Mouse (Mus musculus) layer of hippocampus, adult 8-10 months (tissue): Measurements from ENCODE around the gene Kcnj9. TPM values are rescaled to one million over a fixed set of nuclear protein-coding genes. Genes with fewer than 3 reads are reported as not detected.

ENCODE experiments used
- DNase-seq, 2 experiments: peaks; one replicate each; pipeline ENCODE4 v3.0.0; 2022; ENCODE audit warnings: low spot score in 2 of 2
- total RNA-seq, 4 experiments: library from RNA; stranded (reverse); gene quantifications; 2 replicates each; pipeline ENCODE4 v1.2.4; 2022

The Kcnj9 gene
- total RNA-seq, 4 experiments from 2014 or later, result 66.5 to 88.7 (median 77.5) TPM

DNA sequence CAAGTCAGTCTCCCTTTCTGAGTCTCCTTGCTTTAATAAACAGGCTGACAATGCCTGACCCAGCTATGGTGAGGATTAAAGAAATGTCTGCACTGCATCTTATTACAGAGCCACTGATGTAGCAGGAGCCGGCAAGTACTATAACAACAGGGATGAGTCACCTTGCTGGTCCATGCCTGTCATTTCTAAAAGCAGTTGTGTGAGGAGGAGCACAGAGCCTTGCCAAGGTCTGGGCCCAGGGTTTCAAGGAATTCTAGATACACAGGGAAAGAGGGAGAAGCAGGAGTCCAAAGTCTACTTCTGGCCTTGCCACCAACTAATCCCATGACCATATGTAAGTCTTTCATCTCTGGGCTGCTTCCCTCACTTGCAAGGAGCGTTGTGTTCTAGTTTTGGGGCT lies 36.2 kb downstream of the Kcnj9 start:
- DNase-seq, result no peak

DNA sequence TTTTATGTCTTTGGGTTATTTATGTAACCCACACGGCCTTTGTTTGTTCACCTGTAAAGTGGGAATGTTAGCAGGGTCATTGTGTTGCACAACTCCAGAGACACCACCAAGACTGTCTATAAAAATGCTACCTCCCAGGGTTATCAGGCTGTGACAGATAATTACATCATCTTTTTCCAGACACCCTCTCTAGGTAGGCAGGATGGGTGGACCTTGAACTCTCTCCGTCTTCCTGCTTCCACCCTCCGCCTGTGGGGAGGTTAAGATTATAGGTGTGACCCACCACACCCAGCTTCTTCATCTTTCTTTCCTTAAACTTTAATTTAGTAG lies 39.5 kb downstream of the Kcnj9 start:
- no peak for DNase-seq

DNA sequence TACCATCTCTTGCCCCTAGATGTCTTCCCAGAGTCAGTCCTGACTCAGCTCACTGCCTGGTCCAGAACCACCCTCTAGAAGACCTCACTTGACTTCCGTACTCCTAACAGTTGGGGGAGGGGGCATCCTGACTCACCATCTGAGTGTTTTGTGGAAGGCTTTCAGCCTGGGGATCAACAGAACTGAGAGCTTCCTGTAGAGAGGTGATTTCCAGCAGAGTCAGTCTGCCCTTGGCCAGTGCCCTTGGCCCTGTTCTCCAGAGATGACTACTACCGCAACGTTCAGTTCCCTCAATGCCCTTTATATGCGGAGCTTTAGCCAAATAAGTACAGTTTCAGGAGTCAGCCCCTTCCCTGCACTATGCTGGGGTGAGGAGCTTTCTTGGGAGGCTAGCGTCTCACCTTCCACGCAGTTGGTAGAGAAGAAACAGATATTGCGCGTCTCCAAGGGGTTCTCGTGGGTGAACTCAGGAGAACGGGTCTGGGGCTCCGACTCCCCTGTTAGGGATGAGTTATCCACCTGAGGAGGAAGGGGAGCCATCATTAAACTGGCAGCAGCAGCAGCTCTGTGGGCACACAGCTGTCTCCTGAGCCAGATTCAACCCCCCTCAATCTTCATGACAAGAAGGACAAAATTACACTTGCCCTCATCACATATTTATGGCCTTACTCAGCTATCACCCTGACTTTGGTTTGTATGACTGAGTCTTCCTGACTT lies 40.1 kb downstream of the Kcnj9 start:
- no peak for DNase-seq

DNA sequence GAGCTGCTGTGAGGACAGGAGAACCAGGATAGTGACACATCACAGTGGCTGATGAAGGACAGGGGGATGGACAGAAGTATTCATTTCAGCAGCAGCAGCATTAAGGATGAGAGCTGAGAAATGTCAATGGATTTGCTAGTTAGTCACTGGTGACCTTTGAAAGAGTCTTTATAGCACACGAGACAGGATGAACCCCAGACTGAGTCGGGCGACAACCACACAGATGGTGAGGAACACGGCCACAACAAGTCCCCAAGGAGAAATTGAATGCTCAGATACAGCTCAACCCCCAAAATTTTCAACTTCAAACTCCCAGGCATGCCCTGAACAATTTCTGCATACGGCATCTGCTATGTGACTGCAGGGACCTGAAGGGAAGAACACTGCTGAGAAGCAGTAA lies 42.4 kb downstream of the Kcnj9 start:
- no peak for DNase-seq

DNA sequence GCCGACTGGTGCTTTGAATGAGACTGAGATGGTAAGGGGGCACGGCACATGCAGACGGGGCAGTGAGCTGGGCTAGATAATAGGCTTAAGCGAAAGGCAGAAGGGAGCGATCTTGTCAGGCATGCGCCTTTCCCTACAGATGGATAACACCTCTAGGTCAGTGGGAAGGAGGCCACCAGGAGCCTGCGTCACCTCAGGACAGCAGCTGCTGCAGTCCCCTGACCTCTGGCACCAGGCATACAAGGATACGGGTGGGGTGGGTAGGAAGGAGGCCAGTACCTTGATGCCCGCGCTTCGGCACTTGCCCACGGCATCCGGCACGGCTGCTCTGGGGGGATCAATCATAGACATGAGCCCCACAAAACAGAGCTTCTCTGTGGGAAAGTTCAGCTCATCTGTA lies 44.9 kb downstream of the Kcnj9 start:
- DNase-seq, result no peak

DNA sequence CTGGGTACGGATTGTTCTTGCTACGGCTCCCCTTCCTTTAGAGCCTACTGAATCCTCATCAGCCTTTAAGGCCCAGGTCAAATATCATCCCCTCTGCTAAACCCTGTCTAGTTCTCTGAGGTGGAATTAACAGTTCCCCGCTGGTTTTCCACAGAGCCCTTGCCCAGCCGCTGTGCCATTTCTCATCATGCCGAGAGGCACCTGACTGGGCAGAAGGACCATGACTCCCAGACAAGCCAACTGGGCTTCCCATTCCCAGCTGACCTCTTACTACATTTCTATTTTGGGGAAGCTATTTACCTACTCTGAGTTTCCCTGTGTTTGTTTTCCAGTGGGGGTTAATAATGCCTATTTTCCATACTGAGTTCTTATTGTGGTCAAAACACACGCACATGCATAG lies 46.0 kb downstream of the Kcnj9 start:
- no peak for DNase-seq

DNA sequence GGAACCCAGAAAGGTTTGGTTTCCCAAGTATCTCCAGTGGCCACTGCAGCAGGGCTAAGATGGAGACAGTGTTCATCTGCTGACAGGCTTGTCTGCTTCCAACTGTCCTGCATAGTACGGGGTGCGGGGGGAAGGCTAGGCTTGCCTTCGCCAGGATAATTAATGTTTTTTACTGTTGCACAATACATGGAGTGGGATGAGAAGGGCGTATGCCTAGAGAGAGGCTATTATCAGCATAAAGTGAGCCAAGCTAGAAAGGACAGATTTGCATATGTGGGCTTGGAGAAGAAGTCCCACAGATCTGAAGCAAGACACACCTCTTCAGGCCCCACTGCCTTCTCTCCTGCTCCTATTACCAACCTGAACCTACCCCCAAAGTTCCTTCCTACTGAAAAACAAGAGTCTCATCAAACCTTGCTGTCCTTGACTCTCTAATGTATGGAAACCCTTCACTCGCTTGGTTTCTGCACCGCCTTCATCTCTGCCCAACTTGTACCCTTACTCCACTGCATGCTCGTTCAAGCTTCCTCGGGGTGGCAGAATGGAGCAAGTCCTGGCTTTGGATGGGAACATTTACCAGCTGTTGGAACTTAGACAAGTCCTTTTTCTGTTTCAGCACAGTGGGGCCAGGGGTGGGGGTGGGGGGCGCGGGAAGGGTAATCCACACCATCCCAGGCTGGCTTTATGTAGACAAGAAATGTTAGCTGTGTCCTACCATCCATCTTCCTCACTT lies 47.4 kb downstream of the Kcnj9 start:
- no peak for DNase-seq

DNA sequence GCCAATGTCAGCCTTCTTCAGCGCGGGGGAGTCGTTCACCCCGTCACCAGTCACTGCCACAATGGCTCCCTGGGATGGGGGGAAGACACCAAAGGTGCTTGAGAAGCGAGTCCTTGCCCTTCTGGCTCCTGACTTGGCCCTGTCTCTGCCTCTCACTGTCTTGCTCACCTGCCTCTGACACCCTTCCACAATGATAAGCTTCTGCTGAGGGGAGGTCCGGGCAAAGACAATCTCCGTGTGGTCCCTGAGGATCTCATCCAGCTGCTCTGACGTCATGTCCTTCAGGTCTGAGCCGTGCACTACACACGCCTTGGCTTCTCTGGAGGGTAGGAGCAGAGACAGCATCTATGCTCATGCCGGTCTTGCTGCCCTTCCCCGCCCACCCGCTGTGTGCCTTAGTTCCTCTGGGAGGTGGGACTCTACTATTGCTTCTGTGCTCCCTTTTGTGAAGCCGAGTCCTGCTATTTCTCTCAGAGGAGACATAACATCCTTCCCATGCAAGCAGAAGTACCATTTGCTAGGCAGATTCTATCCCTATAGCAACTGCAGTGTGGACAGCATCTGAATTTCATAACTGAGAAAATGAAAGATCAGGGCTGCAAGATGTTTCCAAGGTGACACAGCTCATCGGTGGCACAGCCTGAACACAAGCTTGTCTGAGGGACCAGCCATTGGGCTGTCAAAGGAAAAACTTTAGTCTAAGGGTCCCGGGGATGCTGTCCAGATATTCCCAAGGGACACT lies 49.2 kb downstream of the Kcnj9 start:
- no peak for DNase-seq

DNA sequence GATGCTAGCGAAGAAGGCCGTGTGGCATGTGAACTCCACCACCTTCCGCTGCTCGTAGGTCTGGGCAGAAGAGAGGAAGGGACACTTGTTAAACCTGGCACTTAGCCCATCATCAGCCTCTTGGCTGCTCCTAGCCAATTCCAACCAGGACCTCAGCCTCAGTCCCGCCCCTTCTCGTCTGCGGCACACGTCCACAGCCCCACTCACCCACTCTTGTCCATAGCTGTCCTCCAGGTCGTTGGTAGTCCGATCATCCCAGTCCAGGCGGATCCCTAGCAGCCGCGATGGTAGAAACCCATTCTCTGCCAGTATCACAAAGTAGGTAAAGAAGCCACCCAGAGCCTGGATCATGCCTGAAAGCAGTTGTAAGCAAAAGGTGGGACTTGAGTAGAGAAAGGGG lies 50.8 kb downstream of the Kcnj9 start:
- no peak for DNase-seq

DNA sequence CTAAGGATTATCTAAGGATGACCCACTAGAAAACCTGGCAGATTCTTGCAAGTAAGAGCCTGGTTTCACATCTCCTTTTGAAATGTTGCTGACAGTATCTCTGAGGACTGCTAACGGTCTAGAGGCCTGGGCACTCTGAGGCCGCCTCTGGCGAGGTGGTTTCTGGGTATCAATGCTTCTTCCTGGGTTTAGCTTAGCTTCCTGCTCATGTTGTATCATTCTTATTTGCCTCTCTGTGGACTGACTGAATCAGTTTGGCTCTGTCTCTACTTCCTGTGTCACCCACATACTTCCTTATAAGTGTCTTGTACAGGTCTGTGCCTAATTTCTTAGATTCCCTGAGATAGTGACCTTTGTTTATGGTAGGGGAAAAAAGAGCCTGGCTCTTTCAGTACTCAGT lies 51.9 kb downstream of the Kcnj9 start:
- no peak for DNase-seq

DNA sequence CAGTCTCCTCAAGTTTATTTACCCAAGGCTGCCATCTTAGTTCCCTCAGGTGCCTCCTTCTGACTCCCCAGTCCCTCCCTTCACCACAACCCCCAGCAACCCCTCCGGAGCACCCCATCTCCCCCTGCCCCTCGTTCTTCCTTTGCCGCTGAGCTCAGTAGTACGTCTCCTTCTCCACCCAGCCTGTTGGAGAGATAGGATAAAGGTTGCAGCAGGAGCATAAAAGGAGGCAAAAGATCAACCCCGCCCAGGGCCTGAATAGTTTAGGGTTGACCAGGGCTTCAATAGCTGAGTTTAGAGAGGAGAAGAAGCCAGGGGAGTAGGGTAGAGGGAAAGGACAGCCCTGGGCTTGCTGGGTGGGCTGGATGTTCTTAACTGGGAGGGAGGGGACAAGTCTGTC lies 54.6 kb downstream of the Kcnj9 start:
- no peak for DNase-seq

DNA sequence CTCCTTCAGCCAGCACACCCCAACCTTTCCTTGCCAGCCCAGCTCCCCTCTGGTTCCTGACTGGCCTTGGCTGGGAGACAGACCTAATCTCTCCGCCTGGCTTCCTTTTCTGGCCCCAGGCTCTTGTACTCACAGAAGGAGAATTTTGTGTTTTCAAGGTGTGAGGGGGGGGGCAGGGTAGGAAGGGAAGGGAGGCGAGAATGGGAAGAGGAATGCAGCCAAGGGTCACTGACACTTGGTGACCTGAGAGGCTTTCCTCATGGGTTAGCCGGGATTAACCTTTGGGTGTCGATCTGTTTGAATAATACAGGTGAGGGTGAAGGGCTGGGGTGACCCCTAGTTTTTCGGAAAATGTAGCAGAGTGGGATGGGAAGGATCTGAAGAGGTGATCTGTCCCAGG lies 55.0 kb downstream of the Kcnj9 start:
- DNase-seq, result no peak

DNA sequence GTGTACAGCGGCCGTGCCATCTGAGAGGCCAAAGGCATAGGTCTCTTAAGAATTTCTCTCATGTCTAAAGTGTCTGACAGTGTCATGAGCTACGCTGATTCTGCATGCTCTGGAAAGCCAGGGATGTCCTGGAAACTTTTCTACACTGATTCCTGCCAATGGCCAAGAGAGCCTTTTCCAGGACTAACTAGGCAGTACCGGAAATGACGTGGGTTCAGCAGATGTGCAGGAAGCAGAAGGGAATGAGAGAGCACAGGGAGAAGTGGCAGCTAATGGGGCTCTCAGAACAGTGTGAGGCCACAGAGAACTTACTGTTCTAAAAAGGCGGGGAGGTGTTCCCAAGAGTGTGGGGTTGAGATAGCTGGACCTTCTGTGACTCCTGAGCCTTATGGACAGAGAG lies 55.7 kb downstream of the Kcnj9 start:
- DNase-seq, result no peak

DNA sequence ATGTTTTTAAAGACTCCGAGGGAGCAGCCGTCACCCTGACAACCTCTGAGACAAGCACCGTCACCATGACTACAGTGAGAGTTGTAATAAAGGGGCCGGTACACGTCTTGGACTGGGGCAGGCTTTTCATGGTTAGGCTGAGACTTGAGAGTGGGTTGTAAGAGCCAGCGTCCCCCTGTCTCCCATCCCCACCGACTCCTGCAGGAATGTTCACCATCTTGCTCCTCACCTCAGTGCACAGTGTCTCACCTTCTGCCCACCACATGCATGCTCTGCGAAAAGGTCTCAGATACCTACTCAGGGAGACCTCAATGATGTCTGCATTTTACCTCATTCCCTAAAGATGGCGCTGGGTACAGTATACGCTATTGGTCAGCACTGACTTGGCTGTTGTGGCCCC lies 57.4 kb downstream of the Kcnj9 start:
- DNase-seq, result no peak

DNA sequence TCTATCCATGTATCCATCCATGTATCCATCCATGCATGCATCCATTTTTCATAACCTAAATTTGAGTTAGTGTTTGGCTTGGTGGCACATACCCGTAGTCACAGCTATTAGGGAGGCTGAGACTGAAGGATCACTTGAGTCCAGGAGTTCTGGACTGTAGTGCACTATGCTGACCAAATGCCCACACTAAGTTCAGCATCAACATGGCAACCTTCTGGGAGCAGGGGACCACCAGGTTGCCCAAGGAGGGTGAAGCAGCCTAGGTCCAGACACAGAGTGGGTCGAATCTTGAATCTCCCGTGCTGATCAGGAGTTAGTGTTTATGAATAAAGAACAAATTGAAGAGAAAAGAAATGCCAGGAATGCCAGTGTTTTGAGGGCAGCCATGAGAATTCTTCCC lies 57.9 kb downstream of the Kcnj9 start:
- no peak for DNase-seq

Other genes with a start within 250 kb of the Kcnj9 start
- 100 to 1,000 TPM; 149 to 159 (median 151) TPM for gene Copa, start 246.8 kb downstream of the Kcnj9 start, total RNA-seq
- 10 to 100 TPM; 63.2 to 72.4 (median 66.6) TPM for gene Ncstn, start 246.5 kb downstream of the Kcnj9 start, total RNA-seq
- gene Pex19, start 202.6 kb downstream of the Kcnj9 start, total RNA-seq, result 10 to 100 TPM; 86.3 to 97.0 (median 91.7) TPM
- gene Dcaf8, start 181.2 kb downstream of the Kcnj9 start, total RNA-seq, result 100 to 1,000 TPM; 111 to 123 (median 119) TPM
- 100 to 1,000 TPM; 445 to 463 (median 462) TPM for gene Pea15a, start 122.5 kb downstream of the Kcnj9 start, total RNA-seq
- under 1 TPM in 3 of 4 experiments, not detected in 1; 0.67 to 0.91 (median 0.78) TPM for gene Casq1, start 109.5 kb downstream of the Kcnj9 start, total RNA-seq
- gene Atp1a4, start 70.9 kb downstream of the Kcnj9 start, total RNA-seq, result not detected
- gene Igsf8, start 67.7 kb downstream of the Kcnj9 start, total RNA-seq, result 100 to 1,000 TPM; 226 to 260 (median 236) TPM
- 100 to 1,000 TPM; 613 to 678 (median 645) TPM for gene Atp1a2, start 31.3 kb downstream of the Kcnj9 start, total RNA-seq
- gene Kcnj10, start 11.9 kb upstream of the Kcnj9 start, total RNA-seq, result 100 to 1,000 TPM in 2 of 4 experiments, 10 to 100 TPM in 2; 92.2 to 116 (median 100.0) TPM
- 1 to 10 TPM; 8.3 to 9.0 (median 8.7) TPM for gene Pigm, start 47.2 kb upstream of the Kcnj9 start, total RNA-seq
- gene Slamf9, start 146.0 kb upstream of the Kcnj9 start, total RNA-seq, result 1 to 10 TPM in 2 of 4 experiments, not detected in 2; 7.5 to 8.6 TPM
- 1 to 10 TPM; 4.1 to 6.6 (median 5.3) TPM for gene Igsf9, start 152.5 kb upstream of the Kcnj9 start, total RNA-seq
- 10 to 100 TPM; 11.7 to 21.0 (median 16.7) TPM for gene Tagln2, start 170.7 kb upstream of the Kcnj9 start, total RNA-seq
- 1 to 10 TPM; 4.7 to 7.4 (median 5.6) TPM for gene Cfap45, start 191.5 kb upstream of the Kcnj9 start, total RNA-seq
- gene Vsig8, start 226.6 kb upstream of the Kcnj9 start, total RNA-seq, result under 1 TPM in 3 of 4 experiments, not detected in 1; 0.56 to 0.71 (median 0.64) TPM